Mouse (Mus musculus): Measurements from ENCODE around the gene Prtn3. TPM values are rescaled to one million over a fixed set of nuclear protein-coding genes. Genes with fewer than 3 reads are reported as not detected.

Gene Prtn3
- total RNA-seq, 2 experiments from 2014 or later, result not detected

GRCm38 (mm10) chr10:79854801-79855541 lies 19.3 kb upstream of the Prtn3 start:
- intact Hi-C loops (cut with DNase I), result no loop called here
- peak in 1 of 2 experiments; percentile 60 for DNase-seq

GRCm38 (mm10) chr10:79855558-79856184 lies 18.6 kb upstream of the Prtn3 start:
- DNase-seq, result no peak
- intact Hi-C loops (cut with DNase I), result no loop called here

DNA sequence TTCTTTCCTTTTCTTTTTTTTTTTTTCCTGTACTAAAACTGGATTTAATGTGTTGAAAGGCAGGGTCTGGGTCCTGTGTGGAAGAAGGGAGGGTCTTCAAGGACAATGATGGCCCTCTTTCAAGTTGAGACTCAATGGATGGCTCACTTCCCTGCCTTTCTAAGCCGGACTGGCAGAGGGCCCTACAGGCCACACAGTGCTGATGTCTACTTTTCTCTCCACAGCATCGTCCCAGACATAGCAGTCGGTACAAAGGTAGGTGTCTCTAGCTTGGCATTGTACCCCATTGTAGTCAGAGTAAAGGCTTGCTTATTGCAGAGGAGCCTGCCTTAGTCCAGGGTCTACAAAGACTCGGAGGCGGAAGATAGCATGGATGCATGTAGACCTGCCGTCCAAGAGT lies 18.0 kb upstream of the Prtn3 start:
- intact Hi-C loops (cut with DNase I), result no loop called here

DNA sequence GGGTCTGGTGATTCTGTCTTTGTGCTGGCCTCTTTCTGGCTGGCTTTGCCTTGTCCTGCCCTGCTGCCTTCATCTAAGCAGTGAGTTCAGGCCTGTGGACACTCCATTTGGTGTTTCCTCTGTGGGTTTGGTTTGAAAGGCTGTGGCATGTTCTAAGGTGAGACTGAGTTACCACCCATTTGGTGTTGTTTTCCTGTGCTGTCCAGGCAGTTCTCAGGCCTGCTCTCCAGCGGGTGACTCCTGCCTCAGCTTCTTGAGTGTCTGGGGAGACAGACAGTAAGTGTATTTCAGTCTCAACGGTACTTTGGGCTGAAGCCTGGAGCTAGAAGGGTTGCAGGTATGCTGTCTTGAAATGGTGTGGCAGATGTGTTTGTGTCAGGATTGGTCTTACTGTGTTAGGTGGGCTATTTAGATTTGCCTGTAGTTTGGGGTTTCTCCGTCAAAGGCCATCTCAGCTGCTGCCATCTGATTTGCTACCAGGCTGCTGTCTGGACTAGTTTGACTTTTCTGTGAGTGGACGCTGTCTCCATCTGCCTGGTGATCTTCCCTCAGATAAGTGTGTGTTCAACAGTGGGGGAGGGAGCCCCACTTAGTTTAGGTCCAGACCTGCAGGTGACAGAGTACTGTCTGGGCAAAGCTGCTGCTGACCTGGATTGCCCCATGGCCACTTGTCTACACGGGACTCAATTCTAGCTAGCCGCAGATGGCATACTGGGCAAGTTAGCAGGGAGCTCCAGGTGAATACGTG lies 17.4 kb upstream of the Prtn3 start:
- DNase-seq, result no peak
- intact Hi-C loops (cut with DNase I), result no loop called here

More for the DNA sequence above, 18.0 kb upstream of the Prtn3 start:
- DNase-seq, result no peak

DNA sequence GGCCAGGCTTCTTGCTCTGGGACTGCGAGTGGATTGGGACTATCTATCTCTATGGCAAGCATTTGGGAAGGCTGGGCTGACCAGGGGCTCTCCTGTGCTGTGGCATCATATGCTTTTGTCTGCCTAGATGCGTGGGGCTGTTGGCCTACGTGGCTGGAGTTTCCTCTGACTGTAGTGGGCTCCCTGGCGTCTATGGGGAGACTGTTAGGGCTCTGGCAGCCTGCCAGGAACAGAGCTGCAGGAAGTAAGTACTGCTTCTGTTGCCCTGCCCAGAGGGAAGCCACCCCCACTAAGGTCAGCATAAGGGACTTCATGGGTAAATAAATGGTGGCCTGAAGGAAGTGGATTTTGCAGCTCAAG lies 16.8 kb upstream of the Prtn3 start:
- intact Hi-C loops (cut with DNase I), result no loop called here
- DNase-seq, result peak in 1 of 2 experiments; percentile 63

DNA sequence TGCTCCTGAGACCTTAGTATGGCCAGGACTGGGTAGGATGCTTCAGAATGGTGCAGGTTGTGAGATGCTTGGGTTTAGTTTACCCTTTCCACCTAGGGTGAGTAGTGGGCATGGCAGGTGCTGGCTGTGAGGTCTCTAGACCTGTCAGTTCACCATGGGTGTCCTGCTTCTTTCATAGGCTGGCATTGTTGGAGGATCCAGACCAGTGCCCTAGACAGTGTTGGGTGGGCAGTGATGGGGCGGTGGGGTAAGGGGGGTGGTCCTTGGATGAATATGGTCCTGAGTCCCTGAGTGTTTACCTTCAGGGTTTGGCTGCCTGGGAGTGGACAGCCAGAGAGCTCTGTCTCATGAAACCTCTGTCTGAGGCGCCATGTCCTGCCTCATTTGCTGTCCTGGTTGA lies 16.4 kb upstream of the Prtn3 start:
- no peak for DNase-seq
- intact Hi-C loops (cut with DNase I), result no loop called here

- intact Hi-C loops (cut with DNase I), result no loop called here
- DNase-seq, result peak in 1 of 2 experiments; percentile 45
Measured at GRCm38 (mm10) chr10:79858416-79859074, 15.7 kb upstream of the Prtn3 start.

GRCm38 (mm10) chr10:79859116-79859515 lies 15.2 kb upstream of the Prtn3 start:
- intact Hi-C loops (cut with DNase I), result no loop called here
- no peak for DNase-seq

- no peak for DNase-seq
- intact Hi-C loops (cut with DNase I), result no loop called here
Measured at GRCm38 (mm10) chr10:79860079-79860911, 14.0 kb upstream of the Prtn3 start.

DNA sequence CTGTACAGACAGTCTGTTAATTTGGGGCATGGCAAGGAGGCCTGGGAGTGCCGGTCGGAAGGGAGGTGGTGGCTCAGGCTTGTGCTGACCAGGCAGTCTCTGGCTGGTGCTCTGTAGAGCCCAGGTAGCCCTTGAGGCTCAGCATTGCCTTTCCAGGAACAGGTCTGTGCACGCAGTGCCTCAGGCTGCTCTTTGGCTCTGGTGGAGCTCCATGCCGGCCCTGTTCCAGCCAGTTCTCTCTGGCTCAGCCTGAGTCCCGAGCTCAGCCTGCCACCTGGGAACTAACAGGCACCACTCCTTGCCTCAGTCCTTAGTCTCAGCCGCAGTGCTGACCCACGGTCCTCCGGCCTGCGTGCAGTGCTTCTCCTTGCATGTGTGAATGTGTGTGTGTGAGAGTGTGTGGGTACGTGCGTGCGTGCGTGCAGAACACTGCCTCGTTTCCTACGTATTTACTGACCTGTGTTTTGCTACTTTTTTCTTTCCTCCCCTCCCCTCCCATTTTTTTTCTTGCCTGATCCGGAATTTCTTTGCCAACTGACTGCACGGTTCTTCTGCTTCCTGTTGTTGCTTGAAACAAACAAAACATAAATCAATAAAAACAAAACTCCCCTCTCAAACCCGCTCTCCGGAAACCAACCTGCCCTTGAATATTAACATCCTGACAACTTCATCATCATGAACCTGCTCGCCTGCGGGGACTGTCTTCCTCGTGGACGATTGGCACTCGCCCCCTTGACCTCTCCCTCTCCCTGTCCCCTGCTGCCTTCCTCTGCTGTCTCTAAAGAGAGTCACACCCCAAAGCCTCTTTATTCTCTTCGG lies 12.8 kb upstream of the Prtn3 start:
- intact Hi-C loops (cut with DNase I), result no loop called here
- no peak for DNase-seq

- DNase-seq, result no peak
- intact Hi-C loops (cut with DNase I), result no loop called here
Measured at GRCm38 (mm10) chr10:79862049-79862788, 12.1 kb upstream of the Prtn3 start.

GRCm38 (mm10) chr10:79862925-79863324 lies 11.4 kb upstream of the Prtn3 start:
- intact Hi-C loops (cut with DNase I), result no loop called here
- DNase-seq, result no peak

- no peak for DNase-seq
- intact Hi-C loops (cut with DNase I), result no loop called here
Measured at GRCm38 (mm10) chr10:79864351-79865188, 9.7 kb upstream of the Prtn3 start.

DNA sequence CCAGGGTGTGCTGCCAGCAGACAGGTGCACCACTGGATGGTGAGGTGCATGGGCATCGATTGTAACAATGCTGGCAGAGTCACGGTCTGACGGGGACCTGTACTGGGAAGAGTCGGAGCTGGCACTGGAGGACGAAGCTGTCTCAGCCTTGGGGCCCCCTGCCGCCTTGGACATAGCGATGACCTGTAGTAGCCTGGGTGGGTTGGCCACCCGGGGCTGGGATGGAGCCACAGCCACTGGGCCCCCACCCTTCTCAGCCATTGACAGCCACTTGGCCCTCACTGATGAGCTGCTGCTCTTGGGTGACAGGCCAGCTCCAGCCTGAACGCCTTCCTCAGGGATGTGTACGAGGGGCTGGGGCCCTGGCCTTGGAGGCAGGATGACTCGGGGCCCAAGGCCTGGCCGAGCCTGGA lies 9.1 kb upstream of the Prtn3 start:
- intact Hi-C loops (cut with DNase I), result no loop called here

GRCm38 (mm10) chr10:79865801-79866295 lies 8.4 kb upstream of the Prtn3 start:
- intact Hi-C loops (cut with DNase I), result no loop called here
- no peak for DNase-seq

More for the DNA sequence above, 9.1 kb upstream of the Prtn3 start:
- no peak for DNase-seq

GRCm38 (mm10) chr10:79866601-79867000 lies 7.7 kb upstream of the Prtn3 start:
- DNase-seq, result no peak
- intact Hi-C loops (cut with DNase I), result no loop called here

DNA sequence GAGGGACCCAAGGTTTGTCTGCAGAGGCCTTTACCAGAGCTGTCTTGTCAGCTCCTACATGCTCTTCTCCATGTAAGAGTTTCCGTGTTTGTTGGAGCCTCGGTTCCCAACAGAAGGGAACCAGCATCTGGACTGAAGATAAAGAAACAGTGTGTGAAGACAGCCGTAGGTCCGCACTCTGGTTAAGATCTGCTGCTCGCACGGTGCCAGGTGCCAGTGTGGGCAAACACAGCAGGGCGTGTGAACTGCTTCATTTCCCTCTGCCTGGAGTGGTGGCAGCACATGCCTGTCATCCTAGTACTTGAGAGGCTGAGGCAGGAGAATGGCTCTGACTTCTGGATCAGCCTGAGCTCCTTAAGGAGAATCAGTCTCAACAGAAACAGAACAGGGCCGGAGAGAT lies 2.4 kb upstream of the Prtn3 start:
- DNase-seq, result no peak
- intact Hi-C loops (cut with DNase I), result no loop called here

GRCm38 (mm10) chr10:79872862-79873261 lies 1.4 kb upstream of the Prtn3 start:
- intact Hi-C loops (cut with DNase I), result no loop called here
- no peak for DNase-seq
